Mouse (Mus musculus): ENCODE measurements around the gene Snrpb. TPM values are rescaled to one million over a fixed set of nuclear protein-coding genes. Genes with fewer than 3 reads are reported as not detected.

The Snrpb gene
- polyA plus RNA-seq, 1 experiment from 2014 or later: 703 TPM

- TF ChIP-seq CTCF (IDR thresholded peaks at IDR 0.05; ENCODE audit: low read depth): no peak
- DNase-seq: no peak
- ATAC-seq (ENCODE audit: insufficient read depth): no peak
- no peak overlapping the region for H3K4me3 ChIP-seq (ENCODE audit: low read depth, low read length)
- H3K9me3 ChIP-seq (ENCODE audit: low read depth, low read length): no peaks in the 10 kb centered on the region
- H3K4me2 ChIP-seq: no peak overlapping the region
- peaks cover 16% of the 10 kb centered on the region for H3K36me3 ChIP-seq (ENCODE audit: insufficient read depth)
- WGBS: 68% methylated on average over 5 of the region's 5 CpGs
- no peak overlapping the region for H3K27ac ChIP-seq (ENCODE audit: low read depth)
- no peaks in the 10 kb centered on the region for H3K27me3 ChIP-seq (ENCODE audit: insufficient read depth, low read length)
- no peaks in the 10 kb centered on the region for H3K4me1 ChIP-seq (ENCODE audit: insufficient read depth)
- H3K9ac ChIP-seq: no peak overlapping the region
Measured at GRCm38 (mm10) chr2:130162701-130163100, 16.5 kb downstream of the Snrpb start.

DNA sequence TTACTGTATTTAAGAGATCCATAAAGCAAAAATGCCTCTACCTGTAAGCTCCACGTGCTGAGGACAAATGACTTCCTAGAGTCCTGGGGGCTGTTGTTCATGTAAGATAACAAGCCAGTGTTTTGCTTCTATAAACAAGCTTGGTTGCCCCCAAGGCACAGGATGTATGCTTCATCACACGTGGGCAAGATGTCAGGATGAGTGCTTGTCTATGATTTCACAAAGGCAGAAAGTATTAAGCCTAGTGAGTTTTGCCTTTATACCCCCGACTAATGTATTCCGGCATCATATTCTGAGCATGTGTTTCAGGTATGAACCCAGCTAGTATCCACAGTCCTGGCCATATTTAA lies 21.1 kb downstream of the Snrpb start:
- H3K4me2 ChIP-seq: no peak overlapping the region
- no peak for ATAC-seq (ENCODE audit: insufficient read depth)
- WGBS: 58% methylated on average over 4 of the region's 4 CpGs
- H3K36me3 ChIP-seq (ENCODE audit: insufficient read depth): no peaks in the 10 kb centered on the region
- H3K9me3 ChIP-seq (ENCODE audit: low read depth, low read length): no peaks in the 10 kb centered on the region
- TF ChIP-seq CTCF (IDR thresholded peaks at IDR 0.05; ENCODE audit: low read depth): no peak
- no peak overlapping the region for H3K4me3 ChIP-seq (ENCODE audit: low read depth, low read length)
- no peaks in the 10 kb centered on the region for H3K4me1 ChIP-seq (ENCODE audit: insufficient read depth)
- H3K27ac ChIP-seq (ENCODE audit: low read depth): no peak overlapping the region
- DNase-seq: no peak
- no peaks in the 10 kb centered on the region for H3K27me3 ChIP-seq (ENCODE audit: insufficient read depth, low read length)
- H3K9ac ChIP-seq: no peak overlapping the region

DNA sequence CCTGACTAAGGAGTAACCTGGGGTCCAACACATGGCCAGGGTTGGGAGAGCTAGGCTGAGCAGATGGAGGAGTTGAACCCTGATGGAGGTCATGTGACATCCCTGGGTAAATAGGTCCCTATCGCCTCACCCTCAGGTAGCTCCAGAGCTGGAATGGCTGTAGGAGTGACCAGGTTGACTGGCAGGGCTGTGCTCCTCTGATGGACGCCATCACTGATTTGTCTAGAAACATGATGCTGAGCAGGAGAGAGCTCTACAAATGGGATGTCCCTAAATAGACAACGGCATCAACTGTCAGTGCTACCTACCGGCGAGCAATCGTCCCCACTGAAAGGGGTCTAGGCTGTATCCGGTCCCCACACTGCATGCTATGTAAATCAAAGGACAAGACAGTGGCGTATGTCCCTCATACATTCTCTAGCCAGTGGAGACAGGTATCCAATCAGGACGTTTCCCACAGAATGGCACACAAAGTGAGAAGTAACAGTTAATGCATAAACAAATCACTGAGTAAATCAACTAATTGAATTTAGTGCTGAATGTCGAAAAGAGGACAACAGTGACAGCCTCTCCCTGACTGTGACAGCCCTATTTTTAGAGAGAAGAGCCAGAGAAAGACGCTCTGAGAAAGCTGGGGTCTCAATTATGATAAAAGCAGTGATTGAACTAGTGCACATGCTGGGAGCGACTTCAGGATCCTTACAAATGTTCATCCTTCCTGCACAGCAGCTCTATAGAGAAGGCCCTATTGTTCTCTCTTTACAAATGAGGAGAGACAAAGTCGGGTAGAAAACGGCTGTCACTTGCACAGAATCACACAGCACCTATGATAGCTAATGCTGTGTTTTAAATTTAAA lies 21.7 kb downstream of the Snrpb start:
- Histone ChIP-seq H3K27me3 (ENCODE audit: insufficient read depth, low read length) (no peaks in the 10 kb centered on the region), H3K4me3 (ENCODE audit: low read depth, low read length) (no peak overlapping the region), H3K4me2 (no peak overlapping the region), H3K9me3 (ENCODE audit: low read depth, low read length) (no peaks in the 10 kb centered on the region), H3K4me1 (ENCODE audit: insufficient read depth) (no peaks in the 10 kb centered on the region), H3K36me3 (ENCODE audit: insufficient read depth) (no peaks in the 10 kb centered on the region), H3K9ac (no peak overlapping the region), H3K27ac (ENCODE audit: low read depth) (no peak overlapping the region)
- ATAC-seq (ENCODE audit: insufficient read depth) (no peak), DNase-seq (no peak)
- 64% methylated on average over 14 of the region's 14 CpGs for WGBS
- no peak for TF ChIP-seq CTCF (IDR thresholded peaks at IDR 0.05; ENCODE audit: low read depth)

GRCm38 (mm10) chr2:130155851-130156250 lies 23.4 kb downstream of the Snrpb start:
- Histone ChIP-seq H3K4me1 (ENCODE audit: insufficient read depth) (no peaks in the 10 kb centered on the region), H3K27me3 (ENCODE audit: insufficient read depth, low read length) (no peaks in the 10 kb centered on the region), H3K36me3 (ENCODE audit: insufficient read depth) (no peaks in the 10 kb centered on the region), H3K9me3 (ENCODE audit: low read depth, low read length) (no peaks in the 10 kb centered on the region), H3K4me3 (ENCODE audit: low read depth, low read length) (no peak overlapping the region), H3K9ac (no peak overlapping the region), H3K4me2 (no peak overlapping the region), H3K27ac (ENCODE audit: low read depth) (no peak overlapping the region)
- DNase-seq: no peak
- no peak for TF ChIP-seq CTCF (IDR thresholded peaks at IDR 0.05; ENCODE audit: low read depth)
- no peak for ATAC-seq (ENCODE audit: insufficient read depth)

DNA sequence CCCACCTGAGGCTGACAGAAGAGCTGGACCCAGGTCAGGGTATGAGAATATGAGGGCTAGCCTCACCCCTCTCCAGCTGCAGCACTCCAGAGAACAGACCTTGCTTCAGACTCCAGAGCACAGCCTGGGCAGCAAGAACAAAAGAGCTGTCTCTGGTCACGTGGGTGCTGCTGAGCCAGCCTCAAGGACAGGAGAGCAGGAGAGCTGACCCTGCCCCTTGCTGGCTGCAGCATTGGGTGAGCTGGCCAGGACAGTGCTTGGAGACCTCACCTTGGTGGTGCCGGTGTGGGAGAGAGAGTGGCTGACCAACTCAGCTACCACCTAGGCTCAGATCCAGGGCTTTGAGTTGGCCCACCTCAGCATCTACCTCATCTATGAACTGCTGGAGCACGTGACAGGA lies 24.0 kb downstream of the Snrpb start:
- Histone ChIP-seq H3K9ac (no peak overlapping the region), H3K4me2 (no peak overlapping the region), H3K4me1 (ENCODE audit: insufficient read depth) (no peaks in the 10 kb centered on the region), H3K9me3 (ENCODE audit: low read depth, low read length) (no peaks in the 10 kb centered on the region), H3K27ac (ENCODE audit: low read depth) (no peak overlapping the region), H3K4me3 (ENCODE audit: low read depth, low read length) (no peak overlapping the region), H3K27me3 (ENCODE audit: insufficient read depth, low read length) (no peaks in the 10 kb centered on the region), H3K36me3 (ENCODE audit: insufficient read depth) (no peaks in the 10 kb centered on the region)
- TF ChIP-seq CTCF (IDR thresholded peaks at IDR 0.05; ENCODE audit: low read depth): no peak
- no peak for ATAC-seq (ENCODE audit: insufficient read depth)
- WGBS: 79% methylated on average over 3 of the region's 3 CpGs
- no peak for DNase-seq

GRCm38 (mm10) chr2:130146089-130146668 lies 33.0 kb downstream of the Snrpb start:
- Histone ChIP-seq H3K27me3 (ENCODE audit: insufficient read depth, low read length) (no peaks in the 10 kb centered on the region), H3K4me2 (no peak overlapping the region), H3K9ac (no peak overlapping the region), H3K4me3 (ENCODE audit: low read depth, low read length) (no peak overlapping the region), H3K9me3 (ENCODE audit: low read depth, low read length) (no peaks in the 10 kb centered on the region), H3K36me3 (ENCODE audit: insufficient read depth) (no peaks in the 10 kb centered on the region), H3K27ac (ENCODE audit: low read depth) (no peak overlapping the region), H3K4me1 (ENCODE audit: insufficient read depth) (no peaks in the 10 kb centered on the region)
- DNase-seq (no peak), ATAC-seq (ENCODE audit: insufficient read depth) (no peak)
- TF ChIP-seq CTCF (IDR thresholded peaks at IDR 0.05; ENCODE audit: low read depth): no peak
- WGBS: 76% methylated on average over 5 of the region's 5 CpGs

DNA sequence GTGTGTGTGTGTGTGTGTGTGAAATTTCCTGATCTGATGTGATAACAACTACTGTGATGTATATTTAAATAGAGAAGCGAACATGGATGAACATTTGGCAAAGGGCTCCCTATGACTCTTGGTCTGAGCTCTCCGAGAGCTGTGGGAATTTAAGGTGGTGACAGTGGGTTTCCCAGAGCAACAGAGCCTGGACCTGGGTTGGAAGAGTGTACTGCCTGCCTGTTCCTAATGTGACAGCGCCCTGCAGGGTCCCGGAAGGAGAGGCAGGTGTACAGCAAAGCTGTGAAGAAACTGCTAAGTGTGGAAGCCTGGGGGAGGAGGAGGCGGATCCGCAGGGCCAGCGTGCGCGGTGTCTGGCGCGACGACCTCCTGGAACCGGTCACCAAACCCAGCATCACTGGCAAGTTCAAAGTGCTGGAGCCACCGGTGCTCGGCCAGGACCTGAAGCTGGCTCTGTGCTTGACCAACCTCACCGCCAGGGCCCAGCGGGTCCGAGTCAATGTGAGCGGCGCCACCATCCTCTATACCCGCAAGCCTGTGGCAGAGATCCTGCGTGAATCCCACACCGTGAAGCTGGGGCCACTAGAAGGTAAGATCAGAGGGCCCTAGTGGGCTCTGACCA lies 34.4 kb downstream of the Snrpb start:
- Histone ChIP-seq H3K27me3 (ENCODE audit: insufficient read depth, low read length) (no peaks in the 10 kb centered on the region), H3K9ac (no peak overlapping the region), H3K4me3 (ENCODE audit: low read depth, low read length) (no peak overlapping the region), H3K9me3 (ENCODE audit: low read depth, low read length) (no peaks in the 10 kb centered on the region), H3K27ac (ENCODE audit: low read depth) (no peak overlapping the region), H3K36me3 (ENCODE audit: insufficient read depth) (no peaks in the 10 kb centered on the region), H3K4me1 (ENCODE audit: insufficient read depth) (no peaks in the 10 kb centered on the region), H3K4me2 (no peak overlapping the region)
- ATAC-seq (ENCODE audit: insufficient read depth): no peak
- no peak for TF ChIP-seq CTCF (IDR thresholded peaks at IDR 0.05; ENCODE audit: low read depth)
- 71% methylated on average over 23 of the region's 23 CpGs for WGBS
- no peak for DNase-seq
